Mouse (Mus musculus) embryo, embryonic 10.5 days (tissue): ENCODE measurements at regions not wholly inside any gene's neighbourhood (a gene's known extent, or its start where the extent isn't known, plus 50 kb on each side); places are given as distances from the start of the nearest gene placed in this dataset.

Experiments
- DNase-seq: peaks from one replicate; pipeline ENCODE4 v3.0.0-alpha.2; 2015; ENCODE audit warnings: low spot score

- no peak for DNase-seq
Observed at GRCm38 (mm10) chr5:12925466-12925865, 199.7 kb upstream of the Sema3a start.

GRCm38 (mm10) chr5:12926289-12926688 is 198.9 kb upstream of the Sema3a start:
- no peak for DNase-seq

- no peak for DNase-seq
Observed at GRCm38 (mm10) chr5:12927247-12927646, 198.0 kb upstream of the Sema3a start.

GRCm38 (mm10) chr5:12937052-12937451 is 188.2 kb upstream of the Sema3a start:
- DNase-seq = no peak

- no peak for DNase-seq
Observed at GRCm38 (mm10) chr5:12938162-12938852, 186.9 kb upstream of the Sema3a start.

- no peak for DNase-seq
Observed at GRCm38 (mm10) chr5:12944554-12944953, 180.7 kb upstream of the Sema3a start.

GRCm38 (mm10) chr5:12948472-12948871 is 176.7 kb upstream of the Sema3a start:
- no peak for DNase-seq

- peak; percentile 29 for DNase-seq
Observed at GRCm38 (mm10) chr5:12970987-12971386, 154.2 kb upstream of the Sema3a start.

GRCm38 (mm10) chr5:12973701-12974100 is 151.5 kb upstream of the Sema3a start:
- no peak for DNase-seq

GRCm38 (mm10) chr5:12976015-12976742 is 149.0 kb upstream of the Sema3a start:
- DNase-seq = no peak

- no peak for DNase-seq
Observed at GRCm38 (mm10) chr5:12977875-12978274, 147.3 kb upstream of the Sema3a start.

- DNase-seq = no peak
Observed at GRCm38 (mm10) chr5:12993826-12994225, 131.4 kb upstream of the Sema3a start.

GRCm38 (mm10) chr5:12997440-12997839 is 127.8 kb upstream of the Sema3a start:
- no peak for DNase-seq

- peak; percentile 71 for DNase-seq
Observed at GRCm38 (mm10) chr5:13007132-13007531, 118.1 kb upstream of the Sema3a start.

- no peak for DNase-seq
Observed at GRCm38 (mm10) chr5:13022270-13022669, 102.9 kb upstream of the Sema3a start.

- no peak for DNase-seq
Observed at GRCm38 (mm10) chr5:13033332-13033731, 91.9 kb upstream of the Sema3a start.

GRCm38 (mm10) chr5:13036127-13036526 is 89.1 kb upstream of the Sema3a start:
- peak; percentile 52 for DNase-seq

- DNase-seq = no peak
Observed at GRCm38 (mm10) chr5:13058883-13059423, 66.3 kb upstream of the Sema3a start.

GRCm38 (mm10) chr5:13066942-13067341 is 58.3 kb upstream of the Sema3a start:
- no peak for DNase-seq
